Mouse (Mus musculus): Measurements from ENCODE around the gene Gngt2. TPM values are rescaled to one million over a fixed set of nuclear protein-coding genes. Genes with fewer than 3 reads are reported as not detected.

Gngt2 gene
- polyA plus RNA-seq (2015; fragmentation: Nextera tagmentation; extraction: Ambion mirVana), result 29.4 and 31.8 TPM in 2 replicates

DNA sequence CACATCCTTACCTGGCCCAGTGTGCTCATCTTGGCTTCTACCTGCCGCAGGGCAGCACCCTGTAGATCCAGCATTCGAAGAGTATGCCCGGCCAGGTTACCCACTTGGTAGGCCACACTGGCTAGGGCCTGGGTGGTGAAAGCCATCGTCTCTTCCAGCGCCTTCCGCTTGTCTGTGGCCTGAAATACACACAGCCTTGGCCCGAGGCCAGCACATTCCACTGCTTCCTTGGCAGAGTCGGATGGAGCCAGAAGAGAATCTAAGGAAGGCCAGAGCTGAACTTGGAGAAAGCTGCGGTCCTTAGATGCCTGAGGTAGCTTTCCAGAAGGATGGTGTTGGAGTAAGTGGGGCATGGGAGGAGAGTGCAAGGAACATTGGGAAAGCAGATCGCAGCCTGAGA is at the start of gene Gngt2:
Gene Gngt2 (plus strand): TSS at position 158 of the 400 bp plus-strand sequence.
- Histone ChIP-seq H3K9me3 (replicated peaks) (no peaks in the 10 kb centered on the region), H3K9ac (no peak within 1 kb of the TSS), H3K27ac (peak within 1 kb of the TSS; percentile 64), H3K4me3 (no peak within 1 kb of the TSS; the same call in 1 of the 2 replicates), H3K4me1 (replicated peaks) (peaks cover 57% of the 10 kb centered on the region), H3K36me3 (no peaks in the 10 kb centered on the region), H3K4me2 (peak within 1 kb of the TSS; percentile 42), H3K27me3 (peaks cover 32% of the 10 kb centered on the region)
- ATAC-seq (replicated peaks; ENCODE audit: insufficient number of reproducible peaks, insufficient read depth, low FRiP score, low read depth), result peak; percentile 33; the same call in 1 of the 2 replicates
- WGBS, result 18% methylated on average over 10 of the region's 10 CpGs

DNA sequence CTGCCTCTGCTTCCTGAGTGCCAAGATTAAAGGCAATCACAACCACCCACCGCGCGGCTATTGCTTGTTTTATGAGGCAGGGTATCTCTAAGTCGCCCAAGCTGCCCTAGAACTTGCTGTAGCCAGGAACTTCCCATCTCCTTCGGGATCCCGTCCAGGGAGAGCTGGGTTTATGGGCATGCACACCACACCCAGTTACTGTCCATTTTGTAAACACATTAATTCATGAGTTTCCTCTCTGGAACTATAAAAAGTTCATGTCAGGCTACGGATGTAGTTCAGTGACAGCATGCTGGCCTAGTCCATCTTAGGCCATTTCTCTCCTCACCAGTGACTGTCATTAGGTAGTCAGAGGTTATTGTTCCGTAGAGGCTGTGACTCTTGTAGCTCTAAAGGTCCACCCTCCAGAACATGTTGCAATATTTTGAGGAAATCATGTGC is 47.5 kb upstream of the Gngt2 start:
- Histone ChIP-seq H3K4me2 (no peak overlapping the region), H3K36me3 (no peaks in the 10 kb centered on the region), H3K9ac (no peak overlapping the region), H3K27ac (no peak overlapping the region), H3K4me1 (replicated peaks) (peaks cover 9% of the 10 kb centered on the region), H3K27me3 (no peaks in the 10 kb centered on the region), H3K4me3 (no peak overlapping the region), H3K9me3 (replicated peaks) (no peaks in the 10 kb centered on the region)
- WGBS, result 81% methylated on average over 8 of the region's 8 CpGs
- ATAC-seq (replicated peaks; ENCODE audit: insufficient number of reproducible peaks, insufficient read depth, low FRiP score, low read depth), result no peak

DNA sequence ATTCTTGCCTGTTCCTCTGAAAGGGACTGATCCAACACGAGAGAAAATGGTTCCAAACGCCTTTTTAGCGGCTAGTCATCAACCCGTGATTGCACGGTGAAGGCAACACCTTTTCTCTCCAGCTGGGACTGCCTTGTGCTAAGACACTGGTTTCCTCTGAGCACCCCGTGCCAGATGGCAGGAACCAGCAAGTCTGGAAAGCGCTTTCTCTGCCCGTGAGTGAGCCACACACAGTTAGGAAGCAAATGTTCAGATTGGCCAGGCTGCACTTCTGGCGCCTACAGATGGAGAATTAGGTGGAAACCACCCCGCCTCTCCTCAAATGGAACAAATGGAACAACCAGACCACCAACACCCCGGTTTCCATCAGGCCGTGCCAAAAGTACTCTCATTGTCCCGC is 45.2 kb upstream of the Gngt2 start:
- H3K27ac ChIP-seq, result no peak overlapping the region
- no peaks in the 10 kb centered on the region for H3K9me3 ChIP-seq (replicated peaks)
- H3K27me3 ChIP-seq, result peaks cover 4% of the 10 kb centered on the region; the same call in 1 of the 2 replicates
- peaks cover 26% of the 10 kb centered on the region for H3K4me1 ChIP-seq (replicated peaks)
- no peak overlapping the region for H3K4me2 ChIP-seq
- H3K36me3 ChIP-seq, result no peaks in the 10 kb centered on the region
- WGBS, result 82% methylated on average over 13 of the region's 13 CpGs
- H3K4me3 ChIP-seq, result no peak overlapping the region
- ATAC-seq (replicated peaks; ENCODE audit: insufficient number of reproducible peaks, insufficient read depth, low FRiP score, low read depth), result no peak
- H3K9ac ChIP-seq, result no peak overlapping the region

DNA sequence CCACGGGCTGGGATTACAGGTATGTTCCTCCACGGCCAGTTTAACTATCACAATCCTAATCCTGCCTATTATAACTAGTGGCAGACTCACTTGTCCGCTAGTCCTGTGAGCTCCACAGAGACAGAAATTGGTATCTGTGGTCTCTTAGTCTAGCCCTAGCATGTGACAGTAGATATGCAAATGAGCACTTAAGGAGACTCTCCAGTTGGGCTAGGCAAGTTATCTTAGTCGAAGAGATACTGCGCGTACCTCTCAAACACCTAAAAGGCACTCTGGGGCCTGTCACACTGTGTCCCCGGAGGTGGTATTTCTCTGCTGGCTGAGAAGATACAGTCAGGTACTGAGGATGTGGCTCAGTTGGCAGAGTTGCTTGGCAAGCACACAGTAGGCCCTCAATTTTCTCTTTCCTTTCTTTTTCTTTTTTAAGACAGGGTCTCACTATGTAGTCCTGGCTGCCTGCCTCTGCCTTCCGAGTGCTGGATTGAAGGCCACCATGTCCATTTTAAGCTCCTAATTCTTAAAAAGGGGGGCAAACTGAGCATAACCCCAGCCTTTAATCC is 44.0 kb upstream of the Gngt2 start:
- Histone ChIP-seq H3K27me3 (peaks cover 12% of the 10 kb centered on the region), H3K4me1 (replicated peaks) (peaks cover 29% of the 10 kb centered on the region), H3K9me3 (replicated peaks) (no peaks in the 10 kb centered on the region), H3K36me3 (no peaks in the 10 kb centered on the region), H3K27ac (no peak overlapping the region), H3K4me2 (no peak overlapping the region), H3K4me3 (no peak overlapping the region), H3K9ac (no peak overlapping the region)
- ATAC-seq (replicated peaks; ENCODE audit: insufficient number of reproducible peaks, insufficient read depth, low FRiP score, low read depth), result no peak
- 64% methylated on average over 8 of the region's 8 CpGs for WGBS

DNA sequence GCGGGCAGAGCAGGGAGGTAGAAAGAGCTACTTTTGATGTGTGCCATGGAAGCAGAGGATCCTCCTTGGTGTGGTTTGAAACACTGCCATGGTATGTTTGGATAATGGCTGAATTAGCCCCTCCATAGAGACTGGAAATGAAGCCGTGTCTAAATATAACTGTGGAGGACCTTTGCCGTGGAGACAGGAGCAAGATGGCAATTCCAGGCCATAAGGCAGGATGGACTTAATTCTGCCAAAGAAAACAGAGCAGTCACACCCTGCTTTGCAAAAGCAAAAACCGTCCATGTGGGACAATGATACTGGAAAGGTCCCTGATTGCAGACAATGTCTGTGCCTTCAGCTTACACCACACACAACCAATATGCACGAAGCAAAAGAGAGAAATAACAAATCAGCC is 42.8 kb upstream of the Gngt2 start:
- Histone ChIP-seq H3K4me3 (no peak overlapping the region), H3K4me2 (no peak overlapping the region), H3K27ac (peak overlapping the region; percentile 12; the same call in 1 of the 2 replicates), H3K4me1 (replicated peaks) (peaks cover 29% of the 10 kb centered on the region), H3K27me3 (peaks cover 15% of the 10 kb centered on the region), H3K9ac (no peak overlapping the region), H3K36me3 (no peaks in the 10 kb centered on the region), H3K9me3 (replicated peaks) (no peaks in the 10 kb centered on the region)
- ATAC-seq (replicated peaks; ENCODE audit: insufficient number of reproducible peaks, insufficient read depth, low FRiP score, low read depth), result no peak
- WGBS, result 37% methylated on average over 5 of the region's 5 CpGs

DNA sequence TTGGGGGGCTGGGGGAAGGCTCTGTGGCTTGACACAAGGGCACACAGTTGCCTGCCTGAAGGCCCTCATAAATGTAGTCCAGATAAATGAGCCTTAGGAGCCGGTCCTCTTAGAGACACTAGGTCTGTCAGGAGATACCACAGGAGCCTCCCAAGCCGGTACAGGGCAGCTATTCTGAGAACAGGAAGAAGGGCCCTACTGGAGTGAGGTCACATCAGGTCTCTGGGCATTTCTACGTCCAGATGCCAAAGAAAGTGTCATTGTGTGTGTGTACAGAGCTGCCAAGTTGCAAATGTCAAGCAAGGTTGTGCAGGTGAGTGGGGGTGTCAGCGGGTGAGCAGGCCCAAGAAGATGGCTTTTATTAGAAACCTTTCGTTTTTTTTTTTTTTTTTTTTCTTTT is 41.4 kb upstream of the Gngt2 start:
- Histone ChIP-seq H3K4me3 (no peak overlapping the region), H3K36me3 (no peaks in the 10 kb centered on the region), H3K4me2 (no peak overlapping the region), H3K9ac (no peak overlapping the region), H3K4me1 (replicated peaks) (peaks cover 29% of the 10 kb centered on the region), H3K27me3 (peaks cover 15% of the 10 kb centered on the region), H3K27ac (no peak overlapping the region), H3K9me3 (replicated peaks) (no peaks in the 10 kb centered on the region)
- no peak for ATAC-seq (replicated peaks; ENCODE audit: insufficient number of reproducible peaks, insufficient read depth, low FRiP score, low read depth)
- WGBS, result 41% methylated on average over 5 of the region's 5 CpGs

DNA sequence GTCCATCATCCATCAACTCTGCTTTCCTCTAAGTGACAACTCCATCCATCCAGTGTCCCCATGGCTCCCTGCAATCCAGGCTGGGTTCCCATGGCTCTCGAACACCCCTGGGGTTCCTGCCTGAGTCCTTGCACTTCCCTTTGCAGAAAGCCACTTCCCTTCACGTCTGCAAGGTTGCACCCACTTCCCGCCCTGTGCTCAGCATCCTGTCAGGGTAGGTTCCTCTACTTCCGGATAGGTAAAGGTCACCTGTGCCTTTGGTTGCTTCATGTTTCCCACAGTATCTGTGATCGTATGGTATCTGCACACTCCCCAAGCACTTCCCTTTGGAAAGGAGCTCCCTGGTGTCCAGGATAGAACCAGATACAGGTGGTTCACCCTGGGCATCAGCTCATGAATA is 32.0 kb upstream of the Gngt2 start:
- H3K27me3 ChIP-seq, result no peaks in the 10 kb centered on the region
- ATAC-seq (replicated peaks; ENCODE audit: insufficient number of reproducible peaks, insufficient read depth, low FRiP score, low read depth), result no peak
- H3K9ac ChIP-seq, result no peak overlapping the region
- H3K36me3 ChIP-seq, result no peaks in the 10 kb centered on the region
- H3K9me3 ChIP-seq (replicated peaks), result no peaks in the 10 kb centered on the region
- 64% methylated on average over 5 of the region's 5 CpGs for WGBS
- H3K27ac ChIP-seq, result no peak overlapping the region
- no peak overlapping the region for H3K4me3 ChIP-seq
- no peak overlapping the region for H3K4me2 ChIP-seq
- peaks cover 7% of the 10 kb centered on the region for H3K4me1 ChIP-seq (replicated peaks)

DNA sequence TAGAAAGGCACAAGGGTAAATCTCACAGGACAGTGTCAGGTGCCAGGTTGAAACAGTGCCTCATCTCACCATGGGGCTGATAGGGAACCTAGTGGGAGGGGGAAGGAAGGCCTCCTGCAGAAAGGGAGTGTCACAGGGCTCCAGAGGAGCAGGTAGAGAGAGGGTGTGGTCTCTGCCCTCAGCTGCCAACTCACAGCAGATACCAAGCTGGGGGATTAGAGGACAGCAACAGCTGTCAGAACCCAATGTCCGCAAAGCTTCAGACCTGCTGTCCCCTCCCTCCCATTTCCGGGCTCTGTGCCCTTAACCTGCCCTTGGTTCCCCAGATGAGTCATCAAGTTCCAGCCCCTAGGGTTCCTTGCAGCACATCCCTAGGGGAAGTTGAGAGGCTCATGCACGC is 31.5 kb upstream of the Gngt2 start:
- WGBS, result 12% methylated on average over 3 of the region's 3 CpGs
- Histone ChIP-seq H3K27me3 (no peaks in the 10 kb centered on the region), H3K9ac (no peak overlapping the region), H3K4me1 (replicated peaks) (peaks cover 7% of the 10 kb centered on the region), H3K36me3 (no peaks in the 10 kb centered on the region), H3K4me2 (no peak overlapping the region), H3K27ac (no peak overlapping the region), H3K4me3 (no peak overlapping the region), H3K9me3 (replicated peaks) (no peaks in the 10 kb centered on the region)
- no peak; the same call in 1 of the 2 replicates for ATAC-seq (replicated peaks; ENCODE audit: insufficient number of reproducible peaks, insufficient read depth, low FRiP score, low read depth)

DNA sequence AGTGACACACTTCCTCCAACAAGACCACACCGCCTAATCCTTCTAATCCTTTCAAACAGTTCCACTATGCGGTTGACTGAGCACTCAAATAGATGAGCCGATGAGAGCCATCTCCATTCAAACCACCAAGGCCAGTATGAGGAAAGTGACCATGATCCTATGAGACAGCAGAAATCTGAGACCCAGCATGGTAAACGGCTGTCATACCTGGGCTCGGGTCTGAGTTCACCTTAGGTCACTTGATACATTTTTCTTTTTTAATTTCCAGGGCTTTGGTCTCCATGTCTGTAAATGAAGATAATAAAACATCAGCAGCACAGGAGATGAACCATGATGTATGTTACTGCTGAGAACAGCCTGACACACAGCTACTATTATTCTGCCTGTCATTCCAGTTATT is 29.1 kb upstream of the Gngt2 start:
- H3K9me3 ChIP-seq (replicated peaks), result no peaks in the 10 kb centered on the region
- no peak overlapping the region for H3K27ac ChIP-seq
- WGBS, result 96% methylated on average over 5 of the region's 5 CpGs
- H3K27me3 ChIP-seq, result no peaks in the 10 kb centered on the region
- H3K36me3 ChIP-seq, result no peaks in the 10 kb centered on the region
- no peak overlapping the region for H3K4me3 ChIP-seq
- no peak overlapping the region for H3K4me2 ChIP-seq
- ATAC-seq (replicated peaks; ENCODE audit: insufficient number of reproducible peaks, insufficient read depth, low FRiP score, low read depth), result no peak
- H3K4me1 ChIP-seq (replicated peaks), result peaks cover 7% of the 10 kb centered on the region
- no peak overlapping the region for H3K9ac ChIP-seq

DNA sequence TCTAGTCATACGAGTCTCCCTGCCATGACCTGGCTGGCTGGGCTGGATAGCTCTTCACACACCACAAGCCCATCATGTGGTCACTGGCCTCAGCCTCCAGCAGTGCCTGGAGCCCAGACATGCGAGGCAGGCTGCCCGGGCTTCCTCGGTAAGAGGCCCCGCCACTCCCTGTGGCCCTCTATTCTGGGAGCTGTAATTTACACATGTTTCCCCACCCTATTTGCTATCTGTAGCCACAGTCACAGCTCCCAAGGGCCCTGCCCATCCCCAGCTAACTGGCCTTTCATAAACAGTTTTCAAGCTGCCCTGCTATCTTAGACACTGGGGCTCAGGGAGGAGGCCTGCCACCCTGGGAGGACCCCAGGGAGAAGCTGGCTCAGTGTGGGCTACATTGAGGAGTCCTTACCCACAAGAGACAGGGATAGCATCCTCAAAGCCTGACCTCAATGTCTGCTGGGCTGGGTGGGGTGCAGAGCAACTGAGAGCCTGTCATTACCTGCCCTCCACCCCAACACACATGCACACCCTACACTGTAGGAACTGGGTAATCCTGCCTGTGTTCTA is 28.5 kb upstream of the Gngt2 start:
- no peak overlapping the region for H3K27ac ChIP-seq
- ATAC-seq (replicated peaks; ENCODE audit: insufficient number of reproducible peaks, insufficient read depth, low FRiP score, low read depth), result 0 out of 2 replicates have a peak, but pooled peaks have one; percentile 22

DNA sequence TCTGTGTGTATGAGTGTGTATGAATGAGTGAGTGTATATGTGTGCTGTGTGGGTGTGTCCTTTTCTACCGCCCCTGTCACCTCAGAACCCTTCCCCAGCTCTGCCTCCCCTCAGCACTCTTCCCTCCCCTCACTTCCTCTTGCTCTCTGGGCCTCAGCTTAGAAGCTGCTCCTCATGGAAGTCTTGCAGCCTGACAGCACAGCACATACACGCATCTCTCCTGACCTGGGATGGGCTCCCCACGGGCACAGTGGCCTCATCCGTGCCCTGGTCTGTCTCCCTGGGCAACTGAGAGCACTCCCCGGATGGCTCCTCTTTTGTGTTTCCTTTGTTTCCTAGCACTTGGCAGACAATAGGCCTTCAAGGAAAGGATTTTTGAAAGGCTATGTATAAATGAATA is 27.4 kb upstream of the Gngt2 start:
- H3K36me3 ChIP-seq, result no peaks in the 10 kb centered on the region
- no peak overlapping the region for H3K4me2 ChIP-seq
- peaks cover 7% of the 10 kb centered on the region for H3K4me1 ChIP-seq (replicated peaks)
- no peak for ATAC-seq (replicated peaks; ENCODE audit: insufficient number of reproducible peaks, insufficient read depth, low FRiP score, low read depth)
- no peaks in the 10 kb centered on the region for H3K9me3 ChIP-seq (replicated peaks)
- no peak overlapping the region for H3K9ac ChIP-seq
- H3K27me3 ChIP-seq, result no peaks in the 10 kb centered on the region
- 57% methylated on average over 5 of the region's 5 CpGs for WGBS
- H3K4me3 ChIP-seq, result no peak overlapping the region
- H3K27ac ChIP-seq, result no peak overlapping the region

More for the DNA sequence above, 28.5 kb upstream of the Gngt2 start:
- H3K9ac ChIP-seq, result no peak overlapping the region
- H3K36me3 ChIP-seq, result no peaks in the 10 kb centered on the region
- no peaks in the 10 kb centered on the region for H3K9me3 ChIP-seq (replicated peaks)
- no peak overlapping the region for H3K4me3 ChIP-seq
- WGBS, result 52% methylated on average over 5 of the region's 5 CpGs
- no peak overlapping the region for H3K4me2 ChIP-seq
- no peaks in the 10 kb centered on the region for H3K27me3 ChIP-seq
- peaks cover 7% of the 10 kb centered on the region for H3K4me1 ChIP-seq (replicated peaks)

DNA sequence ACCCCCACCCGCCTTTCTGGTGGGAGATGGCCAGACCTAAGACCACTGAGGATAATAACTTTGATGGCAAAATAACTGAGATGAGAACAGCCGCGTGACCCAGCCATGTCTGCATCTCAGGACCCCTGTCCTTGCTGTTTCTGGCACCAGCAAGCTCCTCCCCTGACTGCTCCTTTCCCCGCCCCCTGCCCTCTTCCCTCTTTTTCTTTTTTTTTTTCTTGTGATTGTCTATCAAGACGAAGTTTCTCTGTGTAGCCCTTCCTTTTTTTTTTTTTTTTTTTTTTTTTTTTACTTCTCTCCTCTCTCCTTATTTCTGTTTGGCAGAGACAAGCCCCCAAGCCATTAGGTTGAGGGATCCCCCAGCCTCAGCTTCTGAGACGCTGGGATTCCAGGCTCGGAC is 26.2 kb upstream of the Gngt2 start:
- Histone ChIP-seq H3K27ac (no peak overlapping the region), H3K4me3 (no peak overlapping the region), H3K36me3 (no peaks in the 10 kb centered on the region), H3K4me1 (replicated peaks) (peaks cover 1% of the 10 kb centered on the region), H3K27me3 (no peaks in the 10 kb centered on the region), H3K4me2 (no peak overlapping the region), H3K9me3 (replicated peaks) (no peaks in the 10 kb centered on the region), H3K9ac (no peak overlapping the region)
- 63% methylated on average over 7 of the region's 7 CpGs for WGBS
- no peak for ATAC-seq (replicated peaks; ENCODE audit: insufficient number of reproducible peaks, insufficient read depth, low FRiP score, low read depth)

Data from heart, embryonic 15.5 days (tissue).